Mouse (Mus musculus): ENCODE data around the gene 6030408B16Rik. TPM values are rescaled to one million over a fixed set of nuclear protein-coding genes. Genes with fewer than 3 reads are reported as not detected.
"Not testable (repeated sequence)": the region's sequence is repeated elsewhere in the genome, so short reads cannot be mapped to it uniquely, and the experiment has no call there.

Gene 6030408B16Rik
- polyA plus RNA-seq, 2 experiments from 2014 or later: 0.38 TPM; not detected in 1

DNA sequence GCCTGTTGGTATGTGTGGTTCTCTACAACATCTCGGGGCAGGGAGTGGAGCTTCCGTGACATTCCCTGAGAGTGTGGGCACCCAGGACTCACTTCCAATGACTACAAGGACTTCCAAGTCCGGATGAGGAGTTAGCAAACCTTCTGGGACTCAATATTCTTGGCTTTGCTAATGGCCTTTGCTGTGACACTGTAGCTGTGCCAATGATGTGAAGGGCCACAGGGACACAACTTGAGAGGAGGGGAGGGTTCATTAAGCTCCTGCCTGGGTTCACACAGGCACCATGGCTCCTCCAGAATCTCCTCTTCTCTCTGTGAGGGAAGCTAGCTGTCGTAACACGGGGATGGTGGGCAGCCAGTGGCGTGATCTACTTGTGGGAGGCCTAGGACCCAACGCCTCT, 29.6 kb downstream of the 6030408B16Rik start:
- no peak for ATAC-seq

DNA sequence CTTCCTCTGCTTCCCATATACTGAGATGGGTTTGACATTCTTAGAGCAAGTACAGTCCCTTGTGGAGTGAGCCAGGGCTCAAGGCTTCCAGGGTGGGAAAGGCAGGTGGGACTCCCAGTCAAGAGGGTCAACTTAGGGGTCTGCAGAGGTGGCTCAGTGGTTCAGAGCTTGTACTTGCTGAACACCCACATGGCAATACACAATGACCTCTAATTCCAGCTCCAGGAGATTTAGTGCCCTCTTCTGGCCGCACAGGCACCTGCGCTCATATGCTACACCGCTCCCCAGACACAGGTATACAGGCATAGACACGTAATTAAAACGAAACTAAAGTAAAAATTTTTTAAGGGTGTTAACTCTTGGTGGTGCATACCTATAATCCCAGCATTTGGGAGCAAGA, 30.5 kb downstream of the 6030408B16Rik start:
- ATAC-seq: no peak

DNA sequence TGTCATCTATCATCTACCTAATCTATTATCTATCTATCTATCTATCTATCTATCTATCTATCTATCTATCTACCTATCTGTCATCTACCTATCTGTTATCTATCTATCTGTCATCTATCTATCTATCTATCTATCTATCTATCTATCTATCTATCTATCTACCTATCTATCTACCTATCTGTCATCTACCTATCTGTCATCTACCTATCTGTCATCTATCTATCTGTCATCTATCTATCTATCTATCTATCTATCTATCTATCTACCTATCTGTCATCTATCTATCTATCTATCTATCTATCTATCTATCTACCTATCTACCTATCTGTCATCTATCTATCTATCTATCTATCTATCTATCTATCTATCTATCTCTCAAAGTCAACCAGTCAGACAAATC, 31.4 kb downstream of the 6030408B16Rik start:
- ATAC-seq: not testable (repeated sequence)

DNA sequence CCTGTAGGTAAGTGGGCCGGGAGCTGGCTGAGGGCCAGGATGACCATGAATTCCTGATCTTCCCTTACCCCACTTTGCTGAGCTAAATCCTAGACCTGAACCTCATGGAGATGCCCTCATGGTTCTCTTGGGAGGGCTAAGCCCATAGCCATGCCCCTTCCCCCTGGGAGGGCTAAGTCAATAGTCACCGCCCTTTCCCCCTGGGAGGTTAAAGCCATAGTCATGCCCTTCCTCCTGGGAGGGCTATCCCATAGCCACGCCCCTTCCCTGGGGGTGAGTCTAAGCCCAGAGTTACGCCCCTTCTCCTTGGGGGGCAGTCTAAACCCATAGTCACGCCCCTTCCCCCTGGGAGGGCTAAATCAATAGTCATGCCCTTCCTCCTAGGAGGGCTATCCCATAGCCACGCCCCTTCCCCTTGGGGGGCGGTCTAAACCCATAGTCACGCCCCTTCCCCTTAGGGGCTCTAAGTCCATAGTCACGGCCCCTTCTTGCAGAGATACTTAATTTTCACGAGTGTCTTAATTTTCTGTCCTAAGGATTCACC, 33.1 kb downstream of the 6030408B16Rik start:
- ATAC-seq: no peak

DNA sequence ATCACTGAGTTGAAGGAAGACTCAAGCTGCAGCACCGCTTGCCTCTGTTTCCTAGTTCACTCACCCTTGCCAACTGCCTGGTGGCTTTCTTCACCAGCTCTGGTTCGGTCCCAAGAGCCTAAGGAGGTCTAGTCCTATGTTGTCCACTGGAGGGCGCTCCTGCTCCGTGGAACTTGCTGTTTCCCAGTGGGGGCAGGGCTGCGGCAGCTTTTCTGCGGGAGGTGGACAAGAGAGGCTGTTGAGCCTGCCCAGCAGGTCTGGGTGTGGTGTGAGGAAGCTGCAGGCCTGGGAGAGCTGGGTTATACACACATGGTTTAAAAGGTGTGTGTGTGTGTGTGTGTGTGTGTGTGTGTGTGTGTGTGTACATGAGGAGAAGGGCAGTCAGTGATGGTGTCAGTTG, 34.3 kb downstream of the 6030408B16Rik start:
- no peak for ATAC-seq

DNA sequence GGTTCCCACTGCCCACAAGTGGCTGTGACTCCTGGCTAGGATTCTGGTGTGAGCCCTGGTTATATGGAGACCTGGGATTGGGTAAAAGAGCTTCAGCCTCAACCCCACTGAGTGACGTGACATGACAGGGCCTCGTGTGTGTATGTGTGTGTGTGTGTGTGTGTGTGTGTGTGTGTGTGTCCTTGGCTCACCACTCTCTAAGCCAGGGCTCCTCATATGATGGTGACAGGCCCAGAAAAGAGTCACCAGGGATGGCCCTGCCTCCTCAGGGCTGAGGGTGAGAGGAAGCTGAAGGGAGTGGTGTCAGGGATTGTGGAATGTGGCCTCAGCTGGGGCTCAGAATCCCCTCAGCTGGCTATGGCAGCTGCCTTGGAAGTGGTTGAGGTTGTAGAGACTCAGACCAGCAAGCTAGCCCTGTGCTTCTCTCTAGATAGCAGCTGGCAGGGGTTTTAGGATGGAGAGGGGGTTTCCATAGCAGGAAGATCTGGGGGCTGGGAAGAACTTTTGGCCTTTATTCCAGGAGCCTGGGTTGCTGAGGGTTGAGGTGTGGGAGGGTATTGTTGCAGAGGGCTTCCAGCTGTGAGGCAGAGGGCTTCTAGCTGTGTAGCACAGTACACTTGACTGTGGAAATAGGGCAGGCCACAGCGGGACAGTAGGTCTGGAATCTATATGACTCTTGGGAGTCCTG, 36.0 kb downstream of the 6030408B16Rik start:
- ATAC-seq: no peak

DNA sequence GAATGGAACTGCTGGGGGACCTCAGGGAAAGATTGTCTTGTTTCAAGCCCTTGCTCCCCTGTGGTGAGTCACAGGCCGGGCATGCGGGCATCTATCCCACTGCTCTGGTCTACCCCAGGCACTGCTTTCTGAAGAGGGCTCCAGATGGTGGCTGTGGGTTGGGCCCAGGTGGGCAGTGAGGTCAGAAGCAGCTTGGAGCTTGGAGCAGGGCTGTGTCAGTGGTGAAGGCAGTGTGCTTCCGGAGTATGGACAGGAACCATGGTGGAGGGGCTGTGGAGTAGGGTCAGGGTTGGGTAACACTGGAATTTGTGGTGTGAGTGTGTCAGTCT, 36.5 kb downstream of the 6030408B16Rik start:
- ATAC-seq: no peak

DNA sequence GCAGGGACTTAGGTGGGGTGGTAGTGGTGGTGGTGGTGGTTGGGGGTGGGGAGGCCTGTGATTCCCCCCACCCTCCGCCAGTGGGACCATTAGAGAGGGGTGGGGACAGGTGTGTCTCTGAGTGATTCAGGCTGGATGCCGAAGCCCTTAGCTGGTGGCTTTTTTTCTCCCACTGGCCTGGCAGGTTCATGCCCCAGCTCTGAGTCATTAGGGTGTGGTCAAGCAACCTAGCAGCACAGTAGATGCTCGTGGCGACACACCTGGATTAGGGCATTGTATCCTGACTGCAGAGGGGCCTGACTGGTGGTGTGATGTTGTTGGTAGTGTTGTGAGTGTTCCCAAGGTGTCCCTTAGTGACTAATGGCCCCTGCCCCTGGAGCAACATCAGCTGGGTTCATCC, 38.1 kb downstream of the 6030408B16Rik start:
- ATAC-seq: no peak

DNA sequence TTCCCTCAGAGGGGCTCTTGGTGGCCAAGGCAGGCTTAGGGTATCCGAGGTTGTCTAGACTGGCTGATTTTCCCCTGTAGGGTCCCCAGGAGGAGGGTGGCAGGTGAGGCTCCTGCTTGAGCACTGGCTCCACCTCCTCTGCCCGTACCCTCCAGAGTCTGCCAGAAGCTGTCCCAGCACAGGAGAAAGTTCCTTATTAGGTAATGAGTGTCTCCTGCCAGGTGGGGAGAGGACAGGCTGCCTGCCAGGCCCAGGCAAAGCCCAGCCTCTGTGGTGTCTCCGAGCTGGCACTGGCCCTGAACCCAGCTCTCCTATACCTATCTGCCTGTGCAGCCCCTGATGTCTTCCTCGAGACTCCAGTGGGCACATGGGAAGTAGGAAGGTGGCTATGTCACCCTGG, 39.4 kb downstream of the 6030408B16Rik start:
- no peak for ATAC-seq

DNA sequence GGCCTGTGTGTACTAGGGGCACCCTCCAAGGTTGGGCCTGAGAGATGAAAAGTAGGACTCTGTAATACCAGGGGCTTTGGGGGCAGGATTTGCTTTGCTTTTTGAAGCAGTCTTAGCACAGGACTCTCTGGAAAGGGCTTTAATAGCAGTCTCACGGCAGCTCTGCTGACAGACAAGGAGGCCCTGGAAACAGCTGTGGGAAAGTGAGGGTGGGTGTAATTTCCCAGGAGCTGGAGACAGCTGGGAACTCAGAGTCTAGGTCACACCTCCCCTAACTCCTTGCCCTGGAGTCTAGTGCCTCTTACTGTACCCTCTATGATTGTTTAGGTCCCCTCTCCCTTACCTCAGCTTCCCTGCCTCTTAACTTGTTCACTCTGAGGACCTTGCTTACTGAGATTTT, 40.2 kb downstream of the 6030408B16Rik start:
- no peak for ATAC-seq

DNA sequence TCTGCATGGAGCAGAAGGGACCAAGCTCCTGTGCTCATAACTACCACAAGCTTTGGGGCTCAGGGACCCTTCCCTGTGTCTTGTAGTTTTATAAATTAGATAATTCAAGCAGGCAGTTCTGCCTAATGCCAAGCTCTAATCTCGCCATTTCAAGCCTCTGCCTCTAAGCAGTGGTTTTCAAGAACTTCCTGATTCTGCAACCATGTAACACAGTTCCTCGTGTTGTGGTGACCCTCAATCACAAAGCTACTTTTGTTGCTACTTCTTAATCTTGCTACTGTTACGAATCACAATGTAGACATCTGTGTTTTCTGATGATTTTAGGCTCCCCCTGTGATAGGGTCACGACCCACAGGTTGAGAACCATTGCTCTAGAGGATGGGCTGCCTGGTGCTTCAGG, 40.6 kb downstream of the 6030408B16Rik start:
- no peak for ATAC-seq

DNA sequence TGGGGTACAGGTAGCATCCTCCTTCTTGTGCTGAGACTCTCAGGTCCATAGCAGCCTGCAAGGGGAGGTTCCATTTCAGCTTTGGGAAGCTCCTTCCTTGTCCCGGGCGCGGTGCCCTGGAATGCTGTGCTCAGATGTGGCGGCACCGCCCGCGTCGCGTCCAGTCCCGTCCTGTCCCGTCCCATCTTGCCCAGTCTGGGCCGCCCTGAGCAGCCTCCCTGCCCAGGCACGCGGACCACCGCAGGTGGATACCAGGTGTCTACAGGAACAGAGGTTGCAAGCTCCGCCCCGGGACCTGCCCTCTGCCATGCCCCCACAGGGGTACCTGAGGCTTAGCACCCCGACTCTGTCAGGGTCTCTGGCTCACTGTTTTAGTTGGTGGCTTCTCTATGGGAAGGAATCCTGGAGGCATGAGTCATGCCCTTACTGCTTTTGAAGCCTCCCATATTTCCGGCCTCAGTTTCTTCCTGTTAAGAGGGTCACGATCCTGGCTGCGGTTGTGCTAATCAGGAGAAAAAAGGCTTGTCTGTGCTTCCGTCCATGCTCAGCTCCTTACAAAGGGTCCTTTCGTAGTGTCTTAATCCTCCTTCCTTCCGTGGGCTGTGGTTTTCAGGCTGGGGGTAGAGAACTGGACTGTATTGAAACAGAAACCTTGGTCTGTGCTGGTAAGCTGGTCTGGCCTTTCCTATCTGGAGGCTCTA, 43.6 kb downstream of the 6030408B16Rik start:
- no peak for ATAC-seq

DNA sequence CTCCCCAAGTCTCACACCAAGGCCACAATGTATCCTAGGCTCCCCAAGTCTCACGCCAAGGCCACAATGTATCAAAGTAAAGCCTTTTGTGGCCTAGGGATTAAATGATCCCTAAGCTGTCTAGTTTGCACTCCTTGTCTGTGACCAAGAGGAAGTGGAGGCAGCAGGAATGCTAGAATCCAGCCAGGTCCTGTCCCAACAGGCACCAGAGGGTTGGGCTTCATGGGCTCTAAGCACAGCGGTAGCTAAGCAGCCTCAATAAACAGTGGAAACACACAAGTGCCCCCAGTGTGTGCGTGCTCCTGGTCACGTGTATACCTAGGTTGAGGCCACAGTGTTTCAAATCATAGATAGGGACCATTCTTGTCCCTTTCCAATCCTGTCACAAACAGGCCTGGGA, 45.3 kb downstream of the 6030408B16Rik start:
- no peak for ATAC-seq

DNA sequence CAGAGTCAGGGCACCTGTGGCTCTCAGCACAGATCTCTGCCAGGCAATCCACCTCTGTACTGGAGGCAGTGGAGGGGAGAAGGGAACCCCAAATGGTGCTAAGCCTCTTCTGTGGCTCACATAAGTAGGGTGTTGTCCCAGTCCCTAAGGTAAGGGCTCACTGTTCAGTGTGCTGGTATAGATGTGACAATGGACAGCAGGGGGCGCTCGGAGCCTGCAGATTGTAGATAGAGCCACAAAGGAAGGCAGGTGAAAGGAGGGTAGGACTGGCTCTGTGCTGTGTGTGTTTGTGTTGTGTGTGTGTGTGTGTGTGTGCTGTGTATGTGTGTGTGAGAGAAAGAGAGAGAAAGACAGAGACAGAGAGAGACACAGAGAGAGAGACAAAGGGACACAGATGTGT, 46.5 kb downstream of the 6030408B16Rik start:
- no peak for ATAC-seq

DNA sequence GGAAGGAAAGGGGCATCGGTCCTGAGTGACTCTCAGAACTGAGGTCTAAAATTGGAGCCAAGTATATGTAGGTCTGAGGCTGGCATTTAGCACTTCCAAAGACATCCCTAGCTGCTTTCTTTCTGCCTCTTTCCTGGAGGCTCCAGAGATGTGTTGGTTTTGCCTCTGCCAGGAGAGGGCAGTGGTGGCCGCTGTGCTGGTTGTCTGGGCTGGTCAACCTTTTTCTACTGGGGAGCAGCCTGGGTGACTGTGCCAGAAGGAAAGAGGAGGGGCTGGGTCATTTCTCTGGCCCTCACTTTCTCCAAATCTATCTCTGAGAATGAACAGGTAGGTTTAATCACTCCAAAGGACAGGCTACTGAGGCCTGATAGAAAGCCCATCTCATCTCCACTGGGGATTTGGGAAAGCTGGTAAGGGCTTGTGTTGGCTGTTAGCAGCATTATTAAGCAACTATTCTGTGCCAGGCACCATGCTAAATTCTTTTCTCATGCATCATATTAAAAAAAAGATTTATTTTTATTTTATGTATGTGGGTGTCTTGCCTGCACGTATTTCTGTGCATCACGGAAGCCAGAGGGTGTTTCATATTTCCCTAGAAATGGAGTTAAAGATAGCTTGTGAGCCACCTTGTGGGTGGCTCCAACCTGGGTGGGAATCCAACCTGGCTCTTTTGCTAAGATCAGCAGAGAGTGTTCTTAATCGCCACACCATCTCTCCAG, 48.9 kb downstream of the 6030408B16Rik start:
- ATAC-seq: no peak

Other genes starting within 250 kb of the 6030408B16Rik start
- gene Gm47841, start 245.8 kb upstream of the 6030408B16Rik start, polyA plus RNA-seq (2017; shearing (Covaris generic)): not detected
- gene Fignl2, start 214.6 kb upstream of the 6030408B16Rik start, polyA plus RNA-seq (2017; shearing (Covaris generic)): not detected
- not detected for gene Ankrd33, start 177.5 kb upstream of the 6030408B16Rik start, polyA plus RNA-seq (2017; shearing (Covaris generic))
- 1 to 10 TPM; 1.6 to 2.7 TPM for gene Acvrl1, start 164.7 kb upstream of the 6030408B16Rik start, polyA plus RNA-seq (2017; shearing (Covaris generic))
- 1 to 10 TPM; 3.5 to 3.6 TPM for gene Acvr1b, start 119.1 kb upstream of the 6030408B16Rik start, polyA plus RNA-seq (2017; shearing (Covaris generic))
- not detected for gene Grasp, start 69.0 kb upstream of the 6030408B16Rik start, polyA plus RNA-seq (2017; shearing (Covaris generic))
- gene Nr4a1, start 38.9 kb upstream of the 6030408B16Rik start, polyA plus RNA-seq (2017; shearing (Covaris generic)): 10 to 100 TPM; 37.5 to 92.8 TPM
- gene Atg101, start 8.9 kb upstream of the 6030408B16Rik start, polyA plus RNA-seq (2017; shearing (Covaris generic)): 10 to 100 TPM; 42.8 to 43.6 TPM
- not detected for gene Krt80, start 77.0 kb downstream of the 6030408B16Rik start, polyA plus RNA-seq (2017; shearing (Covaris generic))
- gene Krt7, start 117.8 kb downstream of the 6030408B16Rik start, polyA plus RNA-seq (2017; shearing (Covaris generic)): not detected
- 1 to 10 TPM in 1 of 2 experiments, under 1 TPM in 1; 0.50 to 1.4 TPM for gene Krt87, start 145.6 kb downstream of the 6030408B16Rik start, polyA plus RNA-seq (2017; shearing (Covaris generic))
- not detected for gene Krt88, start 154.5 kb downstream of the 6030408B16Rik start, polyA plus RNA-seq (2017; shearing (Covaris generic))
- gene Krt81, start 170.5 kb downstream of the 6030408B16Rik start, polyA plus RNA-seq (2017; shearing (Covaris generic)): not detected
- not detected for gene Krt86, start 180.3 kb downstream of the 6030408B16Rik start, polyA plus RNA-seq (2017; shearing (Covaris generic))
- gene Krt83, start 198.3 kb downstream of the 6030408B16Rik start, polyA plus RNA-seq (2017; shearing (Covaris generic)): 1 to 10 TPM; 5.8 to 6.6 TPM
- not detected for gene Gm49425, start 224.0 kb downstream of the 6030408B16Rik start, polyA plus RNA-seq (2017; shearing (Covaris generic))
- gene Krt84, start 239.6 kb downstream of the 6030408B16Rik start, polyA plus RNA-seq (2017; shearing (Covaris generic)): not detected

Data from activated CD4-positive, CD25-positive, alpha-beta regulatory T cell, adult 4 months (primary cell).